Mouse (Mus musculus) c-Kit-negative CD71-positive TER-119-positive erythroid progenitor cells, embryonic 14.5 days (primary cell): ENCODE data around the gene Cntrob.

Experiments
- DNase-seq: peaks from one replicate; pipeline ENCODE4 v3.0.0-alpha.2; 2013; ENCODE audit warnings: low read depth, low spot score

Gene Cntrob

DNA sequence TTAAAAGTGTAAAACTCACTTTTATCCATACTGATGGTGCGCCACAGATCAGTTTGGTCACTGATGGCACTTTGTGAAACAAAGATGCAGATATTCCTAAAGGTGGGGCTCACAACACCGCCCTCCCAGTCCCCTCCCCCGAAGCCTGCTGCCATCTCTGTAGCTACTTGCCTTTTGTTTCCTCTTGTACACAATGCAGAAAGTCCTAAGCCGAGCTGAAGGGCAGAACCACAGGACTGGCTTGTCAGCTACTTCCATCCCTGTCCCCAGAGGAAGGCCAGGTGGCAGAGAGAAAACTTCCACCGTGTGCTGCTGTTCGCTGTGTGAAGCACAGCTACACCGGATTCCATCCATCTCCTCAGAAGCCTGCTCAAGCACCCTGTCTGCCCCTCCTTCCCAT, 25.3 kb downstream of the Cntrob start:
- no peak for DNase-seq

DNA sequence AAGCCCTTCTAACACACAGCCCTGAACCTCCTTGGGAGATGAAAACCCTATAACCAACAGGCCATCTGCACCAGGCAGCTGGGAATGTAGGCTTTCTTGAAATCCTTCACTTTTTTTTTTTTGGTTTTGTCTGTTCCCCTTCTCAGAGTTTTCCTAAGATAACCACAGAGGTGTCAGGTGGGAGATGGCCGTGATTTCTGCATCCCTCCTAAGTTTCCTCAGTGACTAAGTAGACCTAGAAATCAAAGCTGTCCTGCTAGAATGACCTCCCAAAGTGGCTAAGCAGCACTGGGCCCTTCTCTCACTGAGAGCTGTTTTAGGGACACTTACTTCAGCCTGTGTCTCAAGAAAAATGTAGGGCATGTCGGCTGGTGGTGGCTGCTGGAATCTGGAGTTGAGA, 25.8 kb downstream of the Cntrob start:
- no peak for DNase-seq

DNA sequence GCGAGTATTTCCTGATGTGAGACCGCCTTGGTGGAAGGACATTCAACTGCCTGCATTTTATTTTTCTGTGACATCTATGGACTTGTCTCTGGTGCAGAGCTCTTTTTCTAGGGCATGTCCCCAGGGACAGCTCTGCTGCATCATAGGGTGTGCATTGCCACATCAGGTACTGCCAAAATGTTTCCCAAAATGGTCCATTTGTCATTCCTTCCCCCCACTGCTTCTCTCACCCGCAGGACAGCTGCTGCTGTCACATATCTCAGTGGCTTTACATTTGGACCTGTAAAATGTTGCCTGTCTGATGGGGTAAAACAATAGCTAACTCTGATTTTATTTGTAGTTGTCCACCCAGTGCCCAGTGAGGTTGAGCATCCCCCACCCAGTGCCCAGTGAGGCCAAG, 28.3 kb downstream of the Cntrob start:
- no peak for DNase-seq

DNA sequence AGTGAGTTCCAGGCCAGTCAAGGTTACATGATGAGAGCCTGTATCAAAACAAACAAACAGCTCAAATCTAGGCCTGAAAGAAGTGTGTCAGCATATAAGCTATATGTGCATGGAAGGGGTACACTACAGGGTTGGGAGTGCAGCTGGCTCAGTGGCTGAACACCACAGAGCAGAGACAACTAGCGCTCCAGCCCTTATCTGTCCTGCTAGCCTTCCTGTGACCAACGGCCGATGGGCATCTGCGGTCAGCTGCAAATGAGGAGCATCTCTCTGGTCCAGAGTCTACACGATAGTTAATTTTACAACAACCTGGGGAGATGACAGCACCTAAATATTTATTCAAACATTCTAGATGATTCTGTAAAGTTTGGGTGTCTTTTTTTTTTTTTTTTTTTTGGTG, 32.5 kb downstream of the Cntrob start:
- DNase-seq, result no peak

DNA sequence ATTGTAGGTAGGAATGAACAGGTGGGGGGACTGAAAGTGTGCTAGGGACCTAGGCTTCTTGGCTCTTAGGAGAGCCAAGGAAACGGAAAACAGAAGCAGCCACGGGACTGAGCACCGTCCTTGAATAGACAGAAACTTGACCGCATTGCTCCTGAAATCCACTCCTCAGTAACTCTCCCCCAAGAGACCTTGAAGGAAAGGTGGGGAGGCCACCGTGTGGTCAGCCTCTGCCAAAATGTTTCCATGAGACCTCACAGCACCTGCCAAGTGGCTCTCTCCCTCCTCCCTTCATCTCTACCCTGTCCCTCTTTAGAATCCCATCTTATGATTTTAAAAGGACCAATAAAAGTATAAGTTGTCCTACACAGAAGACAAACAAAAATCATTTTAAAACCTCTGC, 46.3 kb downstream of the Cntrob start:
- DNase-seq, result no peak

DNA sequence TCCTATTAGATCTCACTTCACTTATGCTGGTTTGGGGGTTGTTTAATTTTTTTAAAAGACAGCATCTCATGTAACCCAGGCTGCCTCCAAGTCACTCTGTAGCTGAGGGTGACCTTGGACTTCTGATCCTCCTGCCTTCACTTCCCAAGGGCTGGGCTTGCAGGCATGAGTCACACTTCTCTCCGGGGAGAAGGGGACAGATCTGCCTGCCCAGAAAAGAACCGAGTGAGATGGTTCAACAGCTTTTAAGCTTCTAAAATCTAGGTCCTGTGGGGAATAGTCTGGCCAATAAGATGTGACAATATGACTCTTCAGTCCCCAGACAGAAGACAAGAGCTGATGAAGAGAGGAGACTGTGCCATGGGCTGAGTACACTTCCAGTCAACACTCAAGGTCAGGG, 47.5 kb downstream of the Cntrob start:
- no peak for DNase-seq

DNA sequence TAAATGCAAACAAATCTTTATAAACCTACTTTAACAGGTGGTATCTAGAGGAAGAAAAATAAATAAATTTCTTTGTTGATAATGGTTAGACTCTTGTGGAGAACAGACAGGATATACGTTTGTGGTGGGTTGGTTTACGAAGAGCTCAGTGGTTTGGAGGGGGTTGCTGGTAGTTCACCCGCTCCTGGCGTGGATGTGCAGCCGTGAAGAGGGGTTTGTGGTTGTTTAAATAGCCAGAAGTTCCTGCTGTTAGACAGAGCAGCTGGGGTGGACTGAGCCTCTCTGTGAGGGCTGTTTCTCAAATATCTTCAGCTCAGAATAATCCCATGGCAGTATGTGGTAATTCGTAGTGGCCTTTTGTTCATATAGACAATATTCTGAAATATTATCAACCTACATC, 47.9 kb downstream of the Cntrob start:
- DNase-seq, result no peak

DNA sequence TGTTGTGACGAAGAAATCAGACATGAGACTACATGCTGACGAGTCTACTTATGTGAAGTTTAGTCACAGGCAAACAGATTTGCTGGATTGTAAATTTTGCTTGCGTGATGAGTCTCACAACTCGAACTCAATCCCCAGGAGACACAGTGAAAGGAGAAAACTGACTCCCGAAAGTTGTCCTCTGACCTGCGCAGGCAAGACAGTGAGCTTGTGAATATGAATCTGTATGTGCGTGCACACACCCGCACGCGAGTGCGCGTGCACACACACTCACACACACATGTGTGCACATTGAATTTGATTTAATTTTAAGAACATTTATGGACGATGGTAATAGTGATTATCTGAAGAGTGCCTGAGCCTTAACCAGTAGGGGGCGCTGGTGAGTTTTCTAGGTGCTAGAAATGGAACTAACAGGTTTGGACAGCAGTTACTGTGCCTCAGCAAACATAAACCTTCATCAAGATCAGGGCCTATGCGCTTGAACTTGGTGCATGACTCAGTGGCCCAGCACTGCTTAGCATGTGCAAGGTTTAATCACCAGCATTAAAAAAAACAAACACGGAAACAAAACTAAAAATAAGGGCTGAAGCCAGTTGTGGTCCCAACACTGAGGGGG, 51.3 kb downstream of the Cntrob start:
- peak; percentile 68 for DNase-seq

DNA sequence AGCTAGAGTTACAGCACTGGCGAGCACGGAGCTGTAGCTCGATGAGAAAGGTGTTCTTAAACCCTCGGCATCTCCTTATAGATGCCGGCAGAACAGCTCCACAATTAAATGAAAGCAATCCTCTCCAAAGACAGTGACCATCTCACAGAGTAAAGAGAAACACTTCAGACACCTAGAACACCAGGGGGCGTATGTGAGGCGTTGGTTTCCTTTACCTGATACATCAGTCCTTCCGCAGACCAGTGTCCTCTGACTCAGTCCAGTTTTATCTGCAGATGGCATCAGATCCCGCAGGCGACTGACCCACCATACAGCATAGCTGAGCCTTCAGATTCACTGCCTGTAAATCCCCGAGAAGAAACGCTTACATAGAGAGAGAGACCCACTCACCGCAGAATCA, 54.0 kb downstream of the Cntrob start:
- peak; percentile 40 for DNase-seq

DNA sequence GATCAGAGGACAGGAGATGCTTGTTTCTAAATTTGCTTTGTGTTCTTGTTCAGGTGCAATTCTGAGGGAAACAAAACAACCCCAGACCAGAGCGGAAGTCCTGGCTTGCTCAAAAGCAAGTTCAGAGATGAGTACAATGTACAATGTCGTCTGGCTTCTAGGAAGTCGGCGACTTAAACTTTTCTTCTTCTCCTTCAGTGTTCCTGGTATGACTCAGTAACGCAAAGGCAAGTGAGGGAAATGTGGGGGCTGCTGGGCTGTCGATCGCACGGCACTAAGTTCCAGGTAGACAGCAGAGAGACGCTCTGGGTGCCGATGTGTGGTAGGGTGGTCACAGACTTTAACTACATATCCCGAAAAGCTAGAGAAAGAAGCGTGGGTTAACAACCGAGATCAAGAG, 55.5 kb downstream of the Cntrob start:
- no peak for DNase-seq

DNA sequence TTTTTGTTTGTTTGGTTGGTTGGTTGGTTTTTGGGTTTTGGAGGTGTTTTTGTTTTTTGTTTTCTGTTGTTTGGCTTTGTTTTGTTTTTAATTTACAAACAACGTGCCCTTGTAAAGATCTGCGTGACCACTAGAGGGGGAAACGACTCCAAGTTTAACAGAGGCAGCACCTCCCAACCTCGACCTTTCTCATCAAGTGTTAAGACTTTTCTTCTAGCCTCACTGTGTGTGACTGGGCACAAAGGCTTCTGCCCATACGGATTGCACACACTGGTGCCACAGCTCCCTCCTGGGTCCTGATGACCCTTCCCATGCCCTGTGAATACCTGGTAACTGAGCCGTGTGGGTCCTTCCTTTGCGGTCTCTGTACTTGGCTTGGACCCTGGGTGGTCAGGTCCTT, 56.2 kb downstream of the Cntrob start:
- no peak for DNase-seq

DNA sequence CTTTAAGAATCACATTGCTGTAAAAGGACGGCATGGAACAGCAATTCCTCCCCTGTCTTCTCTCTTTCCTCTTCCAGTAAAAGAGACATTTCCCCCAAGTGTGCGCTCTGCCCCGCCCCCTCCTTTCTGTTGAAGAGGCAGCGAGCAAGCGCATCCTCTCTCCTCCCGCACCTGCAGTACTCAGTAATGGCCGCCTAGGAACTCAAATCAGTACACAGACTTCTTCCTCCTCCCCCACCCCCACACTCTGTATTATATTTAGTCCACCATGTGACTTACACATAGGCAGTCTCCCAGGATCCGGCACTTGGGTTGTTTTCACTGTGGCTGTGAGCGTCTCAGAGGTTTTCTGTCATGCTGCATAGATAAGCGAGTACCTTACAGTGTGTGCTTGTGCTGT, 57.3 kb downstream of the Cntrob start:
- DNase-seq, result no peak

DNA sequence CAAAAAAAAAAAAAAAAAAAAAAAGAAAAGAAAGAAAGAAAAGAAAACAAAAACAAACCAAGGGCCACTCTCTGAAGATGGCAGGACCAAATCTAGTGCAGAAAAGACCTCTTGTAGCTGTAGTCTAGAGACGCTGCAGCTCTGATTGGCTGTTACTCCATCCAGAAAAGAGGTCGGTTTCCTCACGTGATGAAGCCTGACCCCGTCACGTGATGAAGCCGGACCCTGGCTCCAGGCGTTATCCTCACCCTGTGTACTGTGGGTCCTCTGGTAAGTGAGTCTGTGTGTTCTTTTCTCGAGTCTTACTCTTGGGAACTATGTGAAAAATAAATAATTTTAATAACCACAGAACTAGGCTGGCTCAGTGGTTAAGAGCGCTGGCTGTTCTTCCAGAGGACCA, 58.2 kb downstream of the Cntrob start:
- no peak for DNase-seq

DNA sequence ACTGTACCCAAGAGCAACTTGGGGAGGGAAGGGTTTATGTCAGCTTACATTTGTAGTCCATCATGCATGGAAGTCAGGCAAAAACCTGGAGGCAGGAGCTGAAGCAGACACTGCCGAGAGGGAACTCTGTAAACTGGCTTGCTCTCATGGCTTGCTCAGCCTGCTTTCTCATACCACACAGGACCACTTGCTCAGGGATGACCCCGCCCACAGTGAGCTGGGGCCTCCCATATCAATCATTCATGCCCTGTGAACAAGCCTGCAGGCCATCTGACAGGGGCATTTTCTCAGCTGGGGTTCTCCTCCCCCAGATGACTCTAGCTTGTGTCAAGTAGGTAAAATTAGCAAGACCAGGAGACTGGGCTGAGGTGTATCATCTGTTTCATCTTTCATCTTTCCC, 59.3 kb downstream of the Cntrob start:
- DNase-seq, result no peak

DNA sequence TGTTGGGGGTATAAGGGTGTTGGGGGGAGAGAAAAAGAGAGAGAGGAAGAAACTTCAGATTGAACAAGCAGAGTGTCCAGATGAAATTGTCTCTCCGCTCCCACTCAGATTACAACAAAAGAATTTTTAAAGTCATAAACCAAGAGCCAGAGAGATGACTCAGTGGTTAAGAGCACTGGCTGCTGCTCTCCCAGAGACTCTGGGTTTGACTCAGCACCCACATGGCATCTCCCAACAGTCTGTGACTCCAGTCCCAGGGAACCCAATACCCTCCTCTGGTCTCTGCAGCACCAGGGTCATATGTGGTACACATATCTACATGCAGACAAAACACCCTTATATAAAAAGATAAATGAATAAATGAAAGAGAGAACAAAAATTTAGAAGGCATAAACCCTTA, 63.5 kb downstream of the Cntrob start:
- no peak for DNase-seq

DNA sequence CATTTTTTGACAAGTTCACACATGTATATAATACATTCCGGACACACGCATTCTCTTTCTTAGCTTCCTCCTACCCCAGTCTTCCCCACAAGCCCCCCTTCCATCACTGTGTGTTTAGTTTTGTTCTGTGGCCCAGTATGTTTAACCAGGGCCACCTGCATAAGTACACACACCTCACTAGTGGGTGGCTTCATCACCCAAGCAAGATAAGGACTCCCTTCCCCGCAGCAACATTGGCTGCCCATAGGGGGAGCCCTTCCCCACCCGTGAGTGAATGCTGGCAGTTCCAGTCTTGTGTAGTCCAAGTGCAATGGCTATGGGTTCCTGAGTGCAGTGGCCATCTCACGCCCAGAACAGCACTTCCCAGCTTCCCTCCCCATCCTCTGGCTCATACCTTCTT, 65.3 kb downstream of the Cntrob start:
- DNase-seq, result peak; percentile 49

DNA sequence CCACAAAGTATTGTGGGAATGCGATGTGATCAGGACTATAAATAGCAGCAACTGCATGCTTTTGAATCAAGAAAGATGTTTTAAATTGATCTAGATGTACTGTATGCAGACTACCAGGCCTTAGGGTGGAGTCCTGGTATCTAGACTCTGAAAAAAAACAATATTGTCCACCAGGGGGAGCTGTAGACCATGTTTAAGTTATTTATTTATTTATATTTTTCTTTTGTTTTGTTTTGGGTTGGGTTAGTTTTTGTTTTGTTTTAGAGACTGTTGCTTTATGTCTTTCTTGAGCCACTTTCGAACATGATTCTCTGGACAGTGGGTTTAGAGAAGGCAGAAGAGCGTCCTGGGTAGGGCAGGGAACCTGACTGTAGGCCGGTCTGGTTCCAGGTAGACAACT, 65.8 kb downstream of the Cntrob start:
- peak; percentile 60 for DNase-seq

DNA sequence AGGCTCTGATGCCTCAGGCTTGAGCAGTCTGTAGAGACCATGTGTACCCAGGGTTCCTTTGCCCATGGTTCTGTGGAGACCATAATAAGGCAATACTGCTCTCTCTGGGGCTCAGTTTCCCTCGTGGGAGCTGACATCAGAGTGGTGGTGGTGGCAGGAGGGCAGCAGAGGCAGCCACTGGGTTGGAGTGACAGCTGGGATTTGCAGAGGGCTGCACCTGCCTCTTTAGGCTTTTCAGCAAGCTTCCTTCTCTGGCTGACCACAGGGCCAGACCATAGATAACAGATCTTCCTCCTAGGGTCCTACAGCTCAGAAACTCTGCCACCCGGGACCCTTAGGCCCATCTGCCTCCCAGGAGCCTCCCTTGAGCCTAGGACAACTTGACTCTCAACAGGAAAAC, 66.5 kb downstream of the Cntrob start:
- DNase-seq, result no peak

DNA sequence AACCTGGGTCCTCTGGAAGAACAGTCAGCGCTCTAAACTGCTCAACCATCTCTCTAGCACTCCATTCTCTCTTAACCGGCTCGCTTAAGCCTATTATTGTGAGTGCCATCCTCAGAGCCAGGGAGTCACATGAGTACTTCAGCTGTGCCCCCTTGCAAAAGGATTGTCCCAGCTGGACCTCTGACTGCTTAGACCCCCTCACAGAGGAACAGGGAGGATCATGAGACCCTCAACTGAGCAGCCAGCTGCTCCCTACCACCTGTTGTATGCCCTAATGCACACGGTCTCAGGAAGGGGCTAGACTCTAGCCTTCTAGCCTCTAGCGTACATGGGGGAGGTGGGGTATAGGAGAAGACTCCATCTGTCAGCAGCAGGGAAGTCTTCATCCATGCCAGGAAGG, 68.8 kb downstream of the Cntrob start:
- DNase-seq, result no peak

DNA sequence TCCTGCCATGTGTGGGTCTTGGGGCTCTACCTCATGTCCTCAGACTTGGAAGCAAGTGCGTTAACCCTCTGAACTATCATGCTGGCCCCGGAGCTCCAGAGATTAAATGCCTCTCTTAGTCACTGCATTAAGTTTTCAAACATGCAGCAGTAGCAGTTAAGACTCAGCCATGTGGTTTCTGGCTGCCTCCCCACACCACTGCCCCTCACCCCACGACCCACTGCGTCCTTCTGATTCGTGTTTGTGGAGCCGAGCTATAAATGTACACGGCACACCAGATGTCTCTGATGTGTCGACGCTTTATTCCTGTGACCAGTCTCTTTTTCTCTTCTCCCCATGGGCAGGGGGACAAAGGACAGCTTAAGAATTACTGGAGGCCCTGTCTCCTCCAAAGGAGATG, 70.4 kb downstream of the Cntrob start:
- DNase-seq, result no peak

DNA sequence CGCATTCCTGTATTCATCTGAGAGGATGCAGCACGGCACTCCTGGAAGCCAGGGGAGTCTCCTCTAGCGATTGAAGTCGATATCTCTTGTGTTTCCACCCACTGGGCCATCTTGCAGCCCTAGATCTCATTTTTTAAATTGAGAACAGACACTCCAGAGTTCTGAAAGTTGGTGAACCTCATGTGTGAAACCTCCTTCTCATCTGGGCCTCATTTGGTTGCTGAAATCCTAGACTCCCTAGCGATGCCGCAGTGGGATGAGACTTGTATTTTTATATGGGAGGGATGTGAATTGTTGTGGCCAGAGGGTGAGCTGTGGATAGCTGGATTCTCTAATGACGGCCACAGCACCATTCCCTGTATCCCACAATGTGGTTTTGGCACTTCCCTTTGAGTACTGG, 71.6 kb downstream of the Cntrob start:
- DNase-seq, result no peak

DNA sequence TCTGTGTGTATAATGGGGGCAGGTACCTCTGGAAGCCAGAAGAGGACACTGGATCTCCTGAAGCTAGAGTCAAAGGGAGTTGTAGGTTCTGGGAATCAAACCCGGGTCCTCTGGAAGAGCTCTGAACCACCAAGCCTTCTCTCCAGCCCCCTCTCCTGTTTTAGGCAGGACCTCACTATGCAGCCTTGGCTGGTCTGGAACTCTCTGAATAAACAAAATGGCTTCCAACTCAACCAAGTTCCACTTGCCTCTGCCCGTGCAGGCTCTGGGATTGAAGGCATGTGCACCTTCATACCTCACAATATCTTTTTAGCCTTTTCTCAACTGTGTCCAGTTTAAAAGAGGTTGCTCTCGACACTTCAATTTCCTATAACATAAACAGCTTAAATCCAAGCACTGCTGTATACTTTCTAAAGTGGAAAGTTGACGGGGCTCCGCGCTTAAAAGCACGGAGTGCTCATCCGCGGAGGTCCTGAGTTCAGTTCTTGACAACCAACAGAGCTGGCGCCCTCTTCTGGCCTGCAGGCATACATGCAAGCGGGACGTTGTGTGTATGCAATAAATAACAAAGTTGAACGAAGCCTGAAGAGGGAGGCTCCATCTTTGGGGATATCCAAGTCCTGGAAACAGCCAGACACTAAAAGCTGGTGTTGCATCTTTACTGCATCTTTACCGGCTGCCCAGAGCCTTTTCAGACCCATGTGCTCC, 72.3 kb downstream of the Cntrob start:
- no peak for DNase-seq

DNA sequence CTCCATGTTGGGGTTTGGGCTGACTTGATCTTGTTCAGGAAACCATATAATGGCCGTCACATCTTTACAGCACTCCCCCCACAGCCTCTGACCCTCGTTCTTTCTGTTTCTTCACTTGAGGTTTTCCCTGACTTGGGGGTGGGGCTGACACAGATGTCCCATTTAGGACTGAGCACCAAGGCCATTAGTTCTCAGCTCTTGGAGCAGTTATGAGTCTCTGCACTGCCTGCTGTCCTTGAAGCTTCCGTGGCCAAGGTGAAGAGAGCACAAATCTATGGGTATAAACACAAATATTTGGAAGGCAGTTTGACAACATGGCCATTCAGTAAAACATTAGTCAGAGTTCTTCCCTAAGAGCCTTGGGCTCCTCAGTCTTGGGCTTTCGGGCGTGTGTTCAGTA, 73.5 kb downstream of the Cntrob start:
- DNase-seq, result no peak
